Mouse (Mus musculus): ENCODE data around the gene Zbtb20.

Gene Zbtb20

DNA sequence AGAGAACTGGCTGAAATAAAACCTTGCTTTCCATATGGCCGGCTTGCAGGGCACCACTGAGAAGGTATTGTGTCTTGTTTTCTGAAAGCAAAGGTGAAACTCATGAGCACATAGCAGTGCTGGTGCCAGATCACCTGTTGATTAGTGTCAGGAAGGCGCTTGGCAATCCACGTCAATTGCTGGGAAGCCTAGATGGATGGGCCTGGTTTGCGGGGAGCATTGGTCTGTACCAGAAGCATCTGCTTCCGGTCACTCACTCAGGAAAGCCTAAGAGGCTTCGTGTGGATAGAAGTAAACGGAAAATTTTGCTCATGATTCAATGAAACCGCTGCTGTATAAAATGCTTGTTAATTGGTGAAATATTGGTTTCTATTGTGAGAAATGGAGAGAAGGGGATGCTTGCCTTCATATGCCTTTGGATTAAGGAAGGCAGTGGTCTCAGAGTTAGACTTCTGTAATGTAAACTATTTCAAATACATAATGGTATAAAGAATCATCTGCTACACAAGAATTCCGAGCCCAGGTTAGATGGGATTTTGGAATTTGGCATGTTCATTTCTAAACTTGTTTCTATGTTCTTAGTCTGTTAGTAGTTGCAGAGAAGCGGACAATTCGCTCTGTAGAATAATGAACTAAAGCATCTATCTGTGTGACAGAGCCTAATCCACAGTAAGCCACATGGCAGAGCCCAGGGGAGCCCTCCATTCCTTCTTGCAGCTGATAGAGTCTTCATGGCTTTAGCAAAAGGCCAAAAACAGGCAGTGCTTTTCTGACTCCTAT lies 521.4 kb downstream of the Zbtb20 start:
- no peak for DNase-seq (ENCODE audit: low read depth, low spot score)

- no peak for DNase-seq (ENCODE audit: low read depth, low spot score)
These were observed 522.1 kb downstream of the Zbtb20 start for GRCm38 (mm10) chr16:43397629-43398323.

DNA sequence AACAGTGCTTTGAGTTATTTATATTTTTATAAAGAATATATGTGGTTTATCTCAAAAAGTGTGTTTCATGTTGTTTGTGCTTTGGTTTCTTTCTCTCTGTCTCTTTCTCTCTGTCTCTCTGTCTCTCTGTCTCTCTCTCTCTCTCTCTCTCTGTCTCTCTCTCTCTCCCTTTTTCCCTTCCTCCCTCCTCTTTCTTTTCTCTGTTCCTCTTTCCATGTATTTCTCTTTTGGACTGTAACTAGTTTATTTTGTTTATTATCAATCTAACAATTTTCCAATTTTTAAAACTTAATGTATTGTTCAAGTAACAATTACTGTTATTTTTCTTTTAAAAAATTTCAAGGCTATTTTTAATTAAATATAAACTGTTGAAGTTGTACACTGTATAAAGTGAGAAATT lies 523.7 kb downstream of the Zbtb20 start:
- DNase-seq (ENCODE audit: low read depth, low spot score), result no peak

- no peak for DNase-seq (ENCODE audit: low read depth, low spot score)
These were observed 524.4 kb downstream of the Zbtb20 start for GRCm38 (mm10) chr16:43400046-43400445.

GRCm38 (mm10) chr16:43400949-43401348 lies 525.3 kb downstream of the Zbtb20 start:
- DNase-seq (ENCODE audit: low read depth, low spot score), result no peak

DNA sequence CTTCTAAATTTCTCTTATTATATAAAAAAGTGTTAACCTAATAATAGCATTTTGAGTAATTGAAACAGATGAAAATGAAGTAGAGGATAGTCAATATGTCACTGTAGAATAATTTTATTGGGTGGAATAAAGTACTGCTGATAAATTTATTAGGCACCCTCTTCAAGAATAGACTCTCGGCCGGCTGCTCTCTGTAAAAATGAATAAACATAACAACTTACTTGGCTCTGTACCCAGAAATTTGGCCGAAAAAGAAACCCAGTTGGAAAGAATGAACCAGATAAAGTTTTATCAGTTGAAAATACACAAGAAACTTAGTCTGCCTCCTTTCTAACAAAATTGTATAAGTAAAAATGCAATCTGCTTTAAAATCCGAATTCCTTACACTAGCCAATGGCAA lies 527.2 kb downstream of the Zbtb20 start:
- no peak for DNase-seq (ENCODE audit: low read depth, low spot score)

- DNase-seq (ENCODE audit: low read depth, low spot score), result no peak
These were observed 529.4 kb downstream of the Zbtb20 start for GRCm38 (mm10) chr16:43405089-43405488.

DNA sequence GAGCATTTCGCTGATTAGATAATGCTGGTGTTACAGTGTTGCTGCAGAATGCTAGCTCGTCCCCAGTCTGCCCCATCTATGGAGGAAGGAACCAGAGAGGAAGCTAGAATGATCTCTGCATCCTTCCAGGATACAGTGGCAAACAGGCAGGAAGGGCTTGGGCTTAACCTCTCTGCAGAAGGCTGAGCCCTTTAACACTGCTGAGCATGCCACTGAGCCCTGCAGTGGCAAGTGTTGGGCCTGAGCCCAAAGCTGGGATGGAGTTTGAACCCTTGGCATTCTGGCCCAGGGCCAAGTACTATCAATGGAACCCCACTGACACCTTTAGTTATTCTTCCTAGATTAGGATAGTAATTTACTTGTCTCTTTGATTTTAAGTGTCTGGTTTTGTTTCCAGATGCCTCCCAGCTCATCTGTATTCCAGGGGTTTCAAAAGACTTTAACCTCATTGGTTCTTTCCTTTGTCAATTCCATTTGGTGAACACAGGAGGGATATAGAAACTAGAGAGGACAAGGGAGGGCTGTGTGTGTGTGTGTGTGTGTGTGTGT lies 532.0 kb downstream of the Zbtb20 start:
- no peak for DNase-seq (ENCODE audit: low read depth, low spot score)

GRCm38 (mm10) chr16:43408622-43409021 lies 532.9 kb downstream of the Zbtb20 start:
- DNase-seq (ENCODE audit: low read depth, low spot score), result no peak

DNA sequence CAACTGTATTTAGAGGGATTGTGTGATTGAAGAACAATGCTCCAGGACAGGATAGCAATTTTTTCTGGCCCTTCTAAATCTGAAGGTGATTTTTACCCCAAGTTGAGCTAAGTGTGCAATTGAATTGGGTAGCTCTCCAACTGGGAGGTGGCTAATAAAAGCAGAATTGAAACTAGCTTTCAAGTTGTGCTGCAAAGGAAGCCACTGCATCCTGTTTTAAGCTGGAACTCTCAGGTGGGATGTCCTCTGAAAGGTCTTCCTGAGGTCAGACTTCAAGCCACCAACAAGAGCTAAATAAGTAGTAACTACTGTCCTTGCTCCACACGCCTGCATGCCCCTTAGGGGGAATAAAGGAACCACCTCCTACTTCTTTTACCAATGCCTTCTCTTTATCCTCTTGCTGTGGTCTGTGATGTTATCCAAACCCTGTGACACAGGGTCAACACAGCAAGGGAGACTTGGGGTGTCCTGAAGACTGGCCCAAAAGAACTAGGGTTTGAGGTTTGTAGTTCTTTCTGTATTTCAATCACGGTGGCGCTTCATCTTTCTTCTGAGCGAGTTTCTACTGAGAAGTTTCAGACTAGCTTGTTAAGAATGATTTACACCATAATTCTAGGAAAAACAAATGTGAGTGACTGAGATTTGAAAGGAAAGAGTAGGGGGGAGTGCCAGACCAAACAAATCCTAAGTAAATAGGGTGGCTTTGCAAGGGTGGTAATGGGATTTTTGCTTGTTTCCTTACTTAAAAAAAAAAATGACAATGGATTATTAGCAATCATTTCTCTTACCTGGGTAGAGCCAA lies 533.6 kb downstream of the Zbtb20 start:
- DNase-seq (ENCODE audit: low read depth, low spot score), result no peak

DNA sequence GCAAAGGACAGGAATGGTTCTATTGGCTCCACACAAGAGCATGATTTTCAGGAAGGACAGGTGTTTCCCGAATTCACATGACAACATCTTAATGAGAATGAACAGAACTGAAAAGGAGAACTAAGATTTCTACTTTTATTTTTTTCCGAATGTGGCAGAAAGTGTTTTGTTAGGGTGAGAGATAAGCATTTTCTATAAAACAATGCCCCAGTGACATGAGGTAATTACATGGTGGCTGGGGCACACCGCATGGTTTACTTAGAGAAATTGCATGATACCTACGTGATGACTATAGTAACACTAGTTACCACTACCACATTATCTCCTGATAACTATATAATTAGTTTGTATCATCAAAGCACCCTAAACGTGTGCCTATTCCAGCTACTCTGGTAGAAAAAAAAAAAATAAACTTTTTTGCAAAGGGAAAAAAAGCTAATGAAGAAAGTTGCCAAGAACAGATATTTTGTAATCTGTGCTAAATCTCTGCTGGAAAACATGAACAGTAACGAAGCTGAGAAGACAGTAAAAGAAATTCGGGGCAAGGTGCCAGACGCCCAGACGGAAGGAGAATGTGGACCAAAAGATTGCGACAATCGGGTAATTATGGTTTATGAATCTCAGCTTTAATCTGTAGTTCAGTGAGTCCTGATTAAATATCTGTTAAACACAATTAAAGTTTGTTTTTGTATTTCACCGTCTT lies 534.4 kb downstream of the Zbtb20 start:
- DNase-seq (ENCODE audit: low read depth, low spot score), result no peak

- DNase-seq (ENCODE audit: low read depth, low spot score), result no peak
These were observed 534.9 kb downstream of the Zbtb20 start for GRCm38 (mm10) chr16:43410613-43410974.

DNA sequence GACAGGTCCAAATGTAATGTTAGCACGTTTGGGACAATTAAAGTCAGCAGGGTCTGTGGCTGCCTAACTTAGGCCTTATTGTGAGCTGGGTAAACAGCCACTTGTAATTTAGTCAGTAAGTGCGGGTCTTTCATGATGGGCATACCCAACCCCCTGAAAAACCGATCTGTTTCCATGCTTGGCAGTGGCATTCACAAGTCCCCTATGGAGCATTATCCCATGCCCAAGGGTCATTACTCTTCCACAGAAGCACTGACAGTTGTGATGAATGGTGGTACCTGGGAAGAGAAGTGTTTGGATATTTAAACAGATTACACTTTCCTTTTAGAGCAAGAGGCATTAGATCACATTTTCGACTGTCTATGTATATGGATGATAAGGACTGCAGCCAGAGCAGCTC lies 540.2 kb downstream of the Zbtb20 start:
- DNase-seq (ENCODE audit: low read depth, low spot score), result no peak

GRCm38 (mm10) chr16:43419923-43420322 lies 544.2 kb downstream of the Zbtb20 start:
- DNase-seq (ENCODE audit: low read depth, low spot score), result no peak

DNA sequence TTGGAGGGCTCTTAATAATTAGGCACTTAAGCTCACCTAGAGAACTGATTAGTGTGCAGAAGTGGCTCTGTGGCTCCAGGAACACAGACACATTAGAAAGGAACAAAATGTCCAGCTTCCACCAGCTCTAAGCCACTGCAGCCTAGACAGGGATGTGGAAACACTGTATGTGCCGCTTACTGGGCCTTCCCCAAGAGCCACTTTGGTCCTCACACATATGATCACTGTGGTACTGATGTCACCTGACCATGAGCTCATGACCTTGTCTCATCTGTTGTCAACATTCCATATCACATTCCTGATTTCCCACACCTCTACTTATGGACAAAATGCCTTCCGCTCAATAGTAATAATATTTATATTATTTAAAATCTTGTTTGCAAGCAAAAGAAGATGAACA lies 553.3 kb downstream of the Zbtb20 start:
- DNase-seq (ENCODE audit: low read depth, low spot score), result no peak

- DNase-seq (ENCODE audit: low read depth, low spot score), result no peak
These were observed 554.3 kb downstream of the Zbtb20 start for GRCm38 (mm10) chr16:43430030-43430429.

- DNase-seq (ENCODE audit: low read depth, low spot score), result no peak
These were observed 556.1 kb downstream of the Zbtb20 start for GRCm38 (mm10) chr16:43431514-43432371.

GRCm38 (mm10) chr16:43434941-43435340 lies 559.3 kb downstream of the Zbtb20 start:
- no peak for DNase-seq (ENCODE audit: low read depth, low spot score)

GRCm38 (mm10) chr16:43438878-43439371 lies 563.2 kb downstream of the Zbtb20 start:
- DNase-seq (ENCODE audit: low read depth, low spot score), result no peak

GRCm38 (mm10) chr16:43441392-43441791 lies 565.7 kb downstream of the Zbtb20 start:
- no peak for DNase-seq (ENCODE audit: low read depth, low spot score)

All from CD4-positive helper T cell, adult 2 months (primary cell).